Mouse (Mus musculus) spleen, postnatal 4 days (tissue): ENCODE measurements around the gene Tas2r119.
A peak's percentile ranks its signal among the peaks of the same experiment; 100 is the strongest.
"Not testable (repeated sequence)": the region's sequence is repeated elsewhere in the genome, so short reads cannot be mapped to it uniquely, and the experiment has no call there.

Experiments used
- DNase-seq, 2 experiments: peaks; one replicate each; pipeline ENCODE4 v3.0.0; 2022; ENCODE audit warnings: low spot score in 2 of 2

The Tas2r119 gene

GRCm38 (mm10) chr15:32176989-32177388 is at the start of gene Tas2r119:
TSS of gene Tas2r119 (plus strand) at chr15:32177289.
- no peak for DNase-seq

GRCm38 (mm10) chr15:32132315-32132714 is 44.8 kb upstream of the Tas2r119 start:
- no peak for DNase-seq

- no peak for DNase-seq
Measured at GRCm38 (mm10) chr15:32141657-32142056, 35.4 kb upstream of the Tas2r119 start.

- DNase-seq, result no peak
Measured at GRCm38 (mm10) chr15:32144269-32144668, 32.8 kb upstream of the Tas2r119 start.

GRCm38 (mm10) chr15:32153404-32153803 is 23.7 kb upstream of the Tas2r119 start:
- no peak for DNase-seq

GRCm38 (mm10) chr15:32153857-32154449 is 23.1 kb upstream of the Tas2r119 start:
- DNase-seq, result no peak

- DNase-seq, result no peak
Measured at GRCm38 (mm10) chr15:32156126-32156525, 21.0 kb upstream of the Tas2r119 start.

GRCm38 (mm10) chr15:32160281-32160680 is 16.8 kb upstream of the Tas2r119 start:
- no peak for DNase-seq

GRCm38 (mm10) chr15:32171764-32172163 is 5.3 kb upstream of the Tas2r119 start:
- DNase-seq, result no peak

- no peak for DNase-seq
Measured at GRCm38 (mm10) chr15:32172175-32172987, 4.7 kb upstream of the Tas2r119 start.

GRCm38 (mm10) chr15:32172988-32173329 is 4.1 kb upstream of the Tas2r119 start:
- DNase-seq, result no peak

GRCm38 (mm10) chr15:32180010-32180725 is 3.1 kb downstream of the Tas2r119 start:
- DNase-seq, result no peak

GRCm38 (mm10) chr15:32182026-32182425 is 4.9 kb downstream of the Tas2r119 start:
- no peak for DNase-seq

GRCm38 (mm10) chr15:32184964-32185363 is 7.9 kb downstream of the Tas2r119 start:
- DNase-seq, result no peak

- no peak for DNase-seq
Measured at GRCm38 (mm10) chr15:32189879-32190278, 12.8 kb downstream of the Tas2r119 start.

- no peak for DNase-seq
Measured at GRCm38 (mm10) chr15:32190436-32190835, 13.3 kb downstream of the Tas2r119 start.

- no peak for DNase-seq
Measured at GRCm38 (mm10) chr15:32192948-32193347, 15.9 kb downstream of the Tas2r119 start.

GRCm38 (mm10) chr15:32198076-32198475 is 21.0 kb downstream of the Tas2r119 start:
- peak in 1 of 2 experiments; percentile 34 for DNase-seq

- DNase-seq, result no peak
Measured at GRCm38 (mm10) chr15:32198561-32198960, 21.5 kb downstream of the Tas2r119 start.

- DNase-seq, result no peak
Measured at GRCm38 (mm10) chr15:32203242-32203641, 26.2 kb downstream of the Tas2r119 start.

- DNase-seq, result peak in 1 of 2 experiments; percentile 25
Measured at GRCm38 (mm10) chr15:32204908-32205307, 27.8 kb downstream of the Tas2r119 start.

GRCm38 (mm10) chr15:32214687-32215086 is 37.6 kb downstream of the Tas2r119 start:
- DNase-seq, result not testable (repeated sequence)

GRCm38 (mm10) chr15:32223028-32223427 is 45.9 kb downstream of the Tas2r119 start:
- peak in 1 of 2 experiments; percentile 29 for DNase-seq
